ENCODE assay signal across 9 mouse cellular contexts in the genomic region with DNA sequence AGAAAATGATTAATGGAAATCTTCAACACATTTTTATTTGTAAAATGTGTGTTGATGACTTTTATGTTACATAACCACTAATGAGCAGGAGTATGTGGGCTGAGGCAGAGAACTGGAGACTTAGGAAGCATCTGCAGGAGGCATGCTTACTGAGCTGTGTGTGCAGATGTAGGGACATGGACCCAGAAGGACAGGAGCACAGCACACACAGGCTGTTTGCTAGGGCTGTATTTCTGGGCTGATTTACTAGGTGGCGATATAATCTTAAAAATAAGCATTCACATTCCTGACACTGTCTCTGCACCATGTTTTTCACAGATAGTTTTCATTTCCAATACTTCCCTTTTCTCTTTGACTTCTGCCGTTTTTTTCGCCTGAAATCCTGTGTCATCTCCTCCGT.
DNase-seq lines count a peak whose midpoint lies in the region; ATAC-seq and TF ChIP-seq lines count a peak whose summit lies in the region.
"Had no signal": no experiment of that assay in that cellular context is flagged by ENCODE, and none has a peak within 500 bp of the region (broad histone marks: within the 10 kb centered on the region; RNA-seq: fewer than 3 reads in every experiment).

No protein-coding gene starts in this region.

- H3K27me3 ChIP-seq in thymus, adult 2 months (ENCODE audit: control insufficient read depth, insufficient read depth, low read length), result no peaks in the 10 kb centered on the region
- H3K27me3 ChIP-seq: heart, embryonic 13.5 days had no signal

- DNase-seq in gastrocnemius, adult 2 months, result no peak
- no peak for DNase-seq in gastrocnemius, postnatal 25 days
- DNase-seq in R1 (ENCODE audit: low read depth, low spot score), result peak; percentile 2
- DNase-seq in left cerebral cortex, adult 9 months (ENCODE audit: low spot score in 2 of 2), result peak; percentile 13 to 35
- peak; percentile 28 for DNase-seq in retina, postnatal 1 day
- no peak for DNase-seq in thymus, adult 2 months
- DNase-seq in thymus, postnatal 0 days (ENCODE audit: low spot score), result no peak

- no peak overlapping the region for H3K4me3 ChIP-seq in gastrocnemius, adult 2 months
- no peak overlapping the region for H3K4me3 ChIP-seq in thymus, adult 2 months (ENCODE audit: control insufficient read depth, insufficient read depth, low read length)
- H3K4me3 ChIP-seq: heart, embryonic 13.5 days had no signal

- no peak for TF ChIP-seq POLR2A in thymus, adult 2 months (IDR thresholded peaks at IDR 0.05; ENCODE audit: control insufficient read depth, extremely low read depth, insufficient read depth, low read length, poor library complexity)

- H3K27ac ChIP-seq in gastrocnemius, adult 2 months, result no peak overlapping the region
- no peak overlapping the region for H3K27ac ChIP-seq in thymus, adult 2 months (ENCODE audit: control insufficient read depth, insufficient read depth, low read length)
- H3K27ac ChIP-seq: heart, embryonic 13.5 days had no signal

- peak; percentile 38 for TF ChIP-seq CTCF in gastrocnemius, adult 2 months (IDR thresholded peaks at IDR 0.05)
- no peak for TF ChIP-seq CTCF in thymus, adult 2 months (IDR thresholded peaks at IDR 0.05; ENCODE audit: borderline replicate concordance, control insufficient read depth, extremely low read depth, insufficient read depth, low read length, poor library complexity)

- ATAC-seq in hematopoietic stem cell, adult 5-6 weeks (replicated peaks in 1 of 2; ENCODE audit: insufficient read depth in 1 of 2, low FRiP score in 2 of 2, low TSS enrichment in 1 of 2, low read depth in 1 of 2, poor library complexity in 2 of 2, severe bottlenecking in 2 of 2), result peak; percentile 32 to 66; a peak in 1 of 4 replicates

- H3K4me1 ChIP-seq in thymus, adult 2 months (replicated peaks; ENCODE audit: control insufficient read depth, insufficient read depth, low read length), result no peaks in the 10 kb centered on the region
- H3K4me1 ChIP-seq: heart, embryonic 13.5 days had no signal

- no peaks in the 10 kb centered on the region for H3K36me3 ChIP-seq in thymus, adult 2 months (ENCODE audit: control insufficient read depth, insufficient read depth, low read length)
- H3K36me3 ChIP-seq: heart, embryonic 13.5 days had no signal

- 27% methylated on average over 4 of the region's 4 CpGs for WGBS in thymus, adult 2 months

- intact Hi-C loops in gastrocnemius, adult 2 months (cut with DNase I), result no loop called here

Comparison
In these comparisons a context has a peak if more than half of its experiments do, and no peak if none do; other contexts are left out.
1. DNase-seq: peak in R1 (single experiment), left cerebral cortex, adult 9 months (2 of 2) and retina, postnatal 1 day (single experiment); none in gastrocnemius, adult 2 months (single experiment), gastrocnemius, postnatal 25 days (single experiment), thymus, adult 2 months (single experiment) and thymus, postnatal 0 days (single experiment).